Mouse (Mus musculus) spleen, adult 2 months (tissue): ENCODE measurements around the gene Tor1a. TPM values are rescaled to one million over a fixed set of nuclear protein-coding genes. Genes with fewer than 3 reads are reported as not detected.
"Not testable (repeated sequence)": the region's sequence is repeated elsewhere in the genome, so short reads cannot be mapped to it uniquely, and the experiment has no call there.

Experiments
- DNase-seq, 2 experiments: peaks; one replicate each; pipeline versions ENCODE4 v3.0.0 to v3.0.0-alpha.2; 2012 to 2021; ENCODE audit warnings: low spot score in 2 of 2, low read depth in 1 of 2
- H3K27ac ChIP-seq: fragments of 200-500 bp; 2 replicates; pipeline ENCODE4 v1.5.1; 2012; ENCODE audit warnings: low read length, inconsistent platforms; ENCODE audit not compliant: insufficient read depth
- H3K27me3 ChIP-seq: fragments of 200-500 bp; 2 replicates; pipeline ENCODE4 v1.6.1; 2012; ENCODE audit warnings: mild to moderate bottlenecking, moderate library complexity, low read length, inconsistent platforms; ENCODE audit not compliant: control insufficient read depth, insufficient read depth
- H3K36me3 ChIP-seq: fragments of 200-500 bp; 2 replicates; pipeline ENCODE4 v1.6.1; 2012; ENCODE audit warnings: mild to moderate bottlenecking, low read length, inconsistent platforms; ENCODE audit not compliant: control insufficient read depth, insufficient read depth
- H3K4me1 ChIP-seq: fragments of 200-500 bp; 2 replicates; pipeline ENCODE4 v1.6.1; 2011; ENCODE audit warnings: inconsistent platforms; ENCODE audit not compliant: control insufficient read depth, insufficient read depth, insufficient read length
- H3K4me3 ChIP-seq: fragments of 200-500 bp; 2 replicates; pipeline ENCODE4 v1.5.1; 2011; ENCODE audit warnings: mild to moderate bottlenecking, inconsistent platforms; ENCODE audit not compliant: insufficient read depth, insufficient read length; ENCODE audit errors: extremely low read depth
- CTCF ChIP-seq: fragments of 200-500 bp; IDR thresholded peaks from 2 replicates; pipeline ENCODE4 v1.5.1; 2011; ENCODE audit warnings: mild to moderate bottlenecking, inconsistent platforms; ENCODE audit not compliant: insufficient read depth, insufficient read length, insufficient replicate concordance; ENCODE audit errors: extremely low read depth
- POLR2A ChIP-seq: fragments of 200-500 bp; IDR thresholded peaks from 2 replicates; pipeline ENCODE4 v1.6.1; 2011; ENCODE audit warnings: low read depth, low read length, inconsistent platforms
- WGBS: fragments of 180-500 bp; shearing (Covaris S2); methylation state at CpG from one replicate; pipeline ENCODE4 v1.1.7; 2018; 5-methylcytosine and 5-hydroxymethylcytosine counted together
- polyA plus RNA-seq: library from polyadenylated mRNA; depleted of rRNA; stranded (reverse); fragments of >200 nt; gene quantifications from 2 replicates; pipeline ENCODE4 v1.2.3, GENCODE M21; 2012

The Tor1a gene
- polyA plus RNA-seq, 1 experiment, result 31.3 TPM

- TF ChIP-seq CTCF (no peak), POLR2A (no peak)
- DNase-seq, result no peak
- no peaks in the 10 kb centered on the region for H3K36me3 ChIP-seq
- H3K4me1 ChIP-seq, result no peaks in the 10 kb centered on the region
- H3K27me3 ChIP-seq, result no peaks in the 10 kb centered on the region
- 74% methylated on average over 8 of the region's 8 CpGs for WGBS
- H3K4me3 ChIP-seq, result no peak overlapping the region
- H3K27ac ChIP-seq, result no peak overlapping the region
Observed at GRCm38 (mm10) chr2:30918780-30919329, 48.9 kb downstream of the Tor1a start.

GRCm38 (mm10) chr2:30918126-30918525, 49.6 kb downstream of the Tor1a start:
- Histone ChIP-seq H3K27me3 (no peaks in the 10 kb centered on the region), H3K36me3 (no peaks in the 10 kb centered on the region), H3K4me1 (no peaks in the 10 kb centered on the region), H3K4me3 (no peak overlapping the region), H3K27ac (no peak overlapping the region)
- 73% methylated on average over 6 of the region's 6 CpGs for WGBS
- TF ChIP-seq CTCF, result no peak
- no peak for TF ChIP-seq POLR2A
- no peak for DNase-seq

GRCm38 (mm10) chr2:30917649-30918048, 50.1 kb downstream of the Tor1a start:
- no peak for DNase-seq
- TF ChIP-seq POLR2A (no peak), CTCF (no peak)
- Histone ChIP-seq H3K36me3 (no peaks in the 10 kb centered on the region), H3K4me3 (no peak overlapping the region), H3K4me1 (no peaks in the 10 kb centered on the region), H3K27me3 (no peaks in the 10 kb centered on the region), H3K27ac (no peak overlapping the region)
- WGBS, result 94% methylated on average over 7 of the region's 7 CpGs

- not testable (repeated sequence) for H3K4me1 ChIP-seq, H3K27me3 ChIP-seq, H3K27ac ChIP-seq, H3K36me3 ChIP-seq, DNase-seq, H3K4me3 ChIP-seq
- WGBS, result 65% methylated on average over 6 of the region's 6 CpGs
Observed at GRCm38 (mm10) chr2:30915933-30916332, 51.8 kb downstream of the Tor1a start.

- Histone ChIP-seq H3K4me1 (no peaks in the 10 kb centered on the region), H3K36me3 (no peaks in the 10 kb centered on the region), H3K27me3 (no peaks in the 10 kb centered on the region), H3K4me3 (no peak overlapping the region), H3K27ac (no peak overlapping the region)
- no peak for DNase-seq
- no peak for TF ChIP-seq POLR2A
- no peak for TF ChIP-seq CTCF
- 85% methylated on average over 5 of the region's 5 CpGs for WGBS
Observed at GRCm38 (mm10) chr2:30915376-30915775, 52.4 kb downstream of the Tor1a start.

GRCm38 (mm10) chr2:30914836-30915235, 52.9 kb downstream of the Tor1a start:
- DNase-seq, result no peak
- Histone ChIP-seq H3K27ac (no peak overlapping the region), H3K36me3 (no peaks in the 10 kb centered on the region), H3K4me1 (no peaks in the 10 kb centered on the region), H3K27me3 (no peaks in the 10 kb centered on the region), H3K4me3 (no peak overlapping the region)
- WGBS, result 86% methylated on average over 3 of the region's 3 CpGs
- TF ChIP-seq CTCF (no peak), POLR2A (no peak)

- H3K27ac ChIP-seq, result no peak overlapping the region
- H3K4me1 ChIP-seq, result no peaks in the 10 kb centered on the region
- TF ChIP-seq POLR2A, result no peak
- 81% methylated on average over 8 of the region's 8 CpGs for WGBS
- no peak overlapping the region for H3K4me3 ChIP-seq
- no peaks in the 10 kb centered on the region for H3K27me3 ChIP-seq
- no peak for DNase-seq
- H3K36me3 ChIP-seq, result no peaks in the 10 kb centered on the region
Observed at GRCm38 (mm10) chr2:30913022-30913421, 54.7 kb downstream of the Tor1a start.
